8 mouse cellular contexts compared by ENCODE assay signal in the genomic region with DNA sequence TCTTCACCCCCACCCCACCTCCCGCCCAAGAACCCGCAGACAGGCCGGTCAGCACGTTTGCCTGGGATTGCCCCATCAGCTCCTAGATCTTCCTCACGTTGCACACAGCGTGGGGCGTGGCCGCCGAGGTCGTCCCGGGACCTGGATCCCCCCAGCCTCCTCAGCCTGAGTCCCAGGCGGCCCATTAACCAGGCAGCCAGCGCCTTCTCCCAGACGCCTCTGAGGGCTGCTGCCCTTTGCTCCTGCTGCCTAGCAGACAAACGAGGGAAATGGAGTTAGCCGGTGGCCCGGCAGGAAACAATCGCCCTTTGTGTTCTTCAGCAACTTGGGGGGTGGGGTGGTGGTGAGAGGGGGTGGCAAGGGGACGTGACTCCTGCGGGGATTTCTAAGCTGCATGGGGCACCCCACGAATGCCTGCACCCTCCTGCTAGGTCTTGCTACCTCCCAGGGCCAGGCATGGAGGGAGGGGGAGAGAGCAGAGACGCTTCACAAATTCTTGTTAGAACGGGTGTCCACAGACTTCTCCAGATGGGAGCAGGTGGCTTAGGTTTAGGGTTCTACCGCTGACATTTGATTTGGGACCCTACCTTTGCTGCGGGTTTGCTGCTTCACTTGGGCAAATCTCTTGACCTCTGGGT. TPM values are rescaled to one million over a fixed set of nuclear protein-coding genes. Genes with fewer than 3 reads are reported as not detected.
DNase-seq lines count a peak whose midpoint lies in the region; ATAC-seq and TF ChIP-seq lines count a peak whose summit lies in the region.

No protein-coding gene starts in this region.

- TF ChIP-seq CTCF in stomach, postnatal 0 days (IDR thresholded peaks at IDR 0.05; ENCODE audit: low read depth): no peak

- TF ChIP-seq EP300 in stomach, postnatal 0 days (optimal IDR thresholded peaks at IDR 0.05): no peak

- peak; percentile 20 to 35 for DNase-seq in spleen, postnatal 10 days (ENCODE audit: low spot score in 2 of 2)
- DNase-seq in spleen, postnatal 14 days (ENCODE audit: low spot score in 2 of 2): no peak
- peak; percentile 99 for DNase-seq in heart, adult 11 months
- DNase-seq in kidney, adult 11 months: peak; percentile 68
- DNase-seq in stomach, postnatal 0 days (ENCODE audit: low spot score): peak; percentile 46
- no peak for DNase-seq in cerebellum, adult 9-10 months

- H3K4me2 ChIP-seq in lung, embryonic 16.5 days (ENCODE audit: low read depth, low read length): peak overlapping the region; percentile 44
- H3K4me2 ChIP-seq in stomach, postnatal 0 days (replicated peaks; ENCODE audit: low read depth): no peak overlapping the region; the same call in 1 of the 2 replicates

- H3K36me3 ChIP-seq in lung, embryonic 16.5 days (ENCODE audit: control insufficient read depth, insufficient read depth, low read length): no peaks in the 10 kb centered on the region
- H3K36me3 ChIP-seq in stomach, postnatal 0 days (ENCODE audit: control insufficient read depth, insufficient read depth, low read length): no peaks in the 10 kb centered on the region

- peak; percentile 10; the same call in 1 of the 2 replicates for ATAC-seq in lung, embryonic 16.5 days (ENCODE audit: low read depth)
- ATAC-seq in stomach, postnatal 0 days (ENCODE audit: low FRiP score, low TSS enrichment): no peak
- no peak for ATAC-seq in monocyte, adult 5-6 weeks (replicated peaks; ENCODE audit: insufficient number of reproducible peaks, low FRiP score, low TSS enrichment, poor library complexity, severe bottlenecking)

- H3K27ac ChIP-seq in lung, embryonic 16.5 days (ENCODE audit: low read length): peak overlapping the region; percentile 62
- peak overlapping the region; percentile 24 for H3K27ac ChIP-seq in stomach, postnatal 0 days (replicated peaks)

- WGBS in lung, embryonic 16.5 days: 5% methylated on average over 25 of the region's 25 CpGs
- WGBS in stomach, postnatal 0 days: 9% methylated on average over 25 of the region's 25 CpGs

- H3K4me1 ChIP-seq in lung, embryonic 16.5 days (replicated peaks; ENCODE audit: control insufficient read depth, insufficient read depth, low read length): peaks cover 56% of the 10 kb centered on the region
- H3K4me1 ChIP-seq in stomach, postnatal 0 days (replicated peaks; ENCODE audit: control insufficient read depth, insufficient read depth): peaks cover 16% of the 10 kb centered on the region; the same call in 1 of the 2 replicates

- peak overlapping the region; percentile 57 for H3K9ac ChIP-seq in lung, embryonic 16.5 days (ENCODE audit: low read length)
- H3K9ac ChIP-seq in stomach, postnatal 0 days (ENCODE audit: low read length): no peak overlapping the region

- no peaks in the 10 kb centered on the region for H3K27me3 ChIP-seq in lung, embryonic 16.5 days (ENCODE audit: control insufficient read depth, insufficient read depth, low read depth, low read length)
- H3K27me3 ChIP-seq in stomach, postnatal 0 days (ENCODE audit: control insufficient read depth, insufficient read depth, low read length): no peaks in the 10 kb centered on the region

- H3K4me3 ChIP-seq in lung, embryonic 16.5 days (ENCODE audit: low read length): peak overlapping the region; percentile 22
- H3K4me3 ChIP-seq in stomach, postnatal 0 days (ENCODE audit: low read depth, low read length): no peak overlapping the region

- no peaks in the 10 kb centered on the region for H3K9me3 ChIP-seq in lung, embryonic 16.5 days (ENCODE audit: control insufficient read depth, low read length)
- H3K9me3 ChIP-seq in stomach, postnatal 0 days (ENCODE audit: control insufficient read depth, low read length): no peaks in the 10 kb centered on the region

RNA-seq across cellular contexts. Expression of a gene that starts 32.3 kb away (rescaled TPM):
- 24.2 and 27.1 TPM in 2 replicates for polyA plus RNA-seq in lung, embryonic 16.5 days (2015; fragmentation: Nextera tagmentation; extraction: Ambion mirVana)
- 17.4 and 19.0 TPM in 2 replicates for polyA plus RNA-seq in stomach, postnatal 0 days (2015; fragmentation: Nextera tagmentation; extraction: Ambion mirVana)
- 29.6 to 41.9 TPM (median 30.0 TPM) in 3 replicates for total RNA-seq in monocyte, adult 5-6 weeks (2017)

RNA-seq across cellular contexts. Expression of a gene that starts 40.0 kb away (rescaled TPM):
- polyA plus RNA-seq in lung, embryonic 16.5 days (2015; fragmentation: Nextera tagmentation; extraction: Ambion mirVana): 36.3 and 39.3 TPM in 2 replicates
- polyA plus RNA-seq in stomach, postnatal 0 days (2015; fragmentation: Nextera tagmentation; extraction: Ambion mirVana): 12.4 and 17.3 TPM in 2 replicates
- 29.5 to 34.2 TPM (median 34.2 TPM) in 3 replicates for total RNA-seq in monocyte, adult 5-6 weeks (2017)

Comparison
In these comparisons a context has a peak if more than half of its experiments do, and no peak if none do; other contexts are left out.
1. DNase-seq: peak in spleen, postnatal 10 days (2 of 2), heart, adult 11 months (single experiment), kidney, adult 11 months (single experiment) and stomach, postnatal 0 days (single experiment); none in spleen, postnatal 14 days (0 of 2) and cerebellum, adult 9-10 months (single experiment).